Mouse (Mus musculus): ENCODE data around the gene Igf2. TPM values are rescaled to one million over a fixed set of nuclear protein-coding genes. Genes with fewer than 3 reads are reported as not detected.

The Igf2 gene
- polyA plus RNA-seq, 1 experiment: 4.3 TPM

GRCm38 (mm10) chr7:142655633-142656032, 11.0 kb downstream of the Igf2 start:
- peak overlapping the region; percentile 18 for H3K4me3 ChIP-seq (replicated peaks)
- H3K36me3 ChIP-seq (ENCODE audit: control insufficient read depth): no peaks in the 10 kb centered on the region; the same call in 1 of the 2 replicates
- no peaks in the 10 kb centered on the region; the same call in 1 of the 2 replicates for H3K9me3 ChIP-seq (ENCODE audit: control insufficient read depth, low read length)
- TF ChIP-seq GATA1 (IDR thresholded peaks at IDR 0.05; ENCODE audit: low read length): no peak
- no peak for TF ChIP-seq TAL1 (IDR thresholded peaks at IDR 0.05; ENCODE audit: low read length)
- peaks cover 75% of the 10 kb centered on the region for H3K27me3 ChIP-seq (ENCODE audit: control insufficient read depth)
- peaks cover 4% of the 10 kb centered on the region; the same call in 1 of the 2 replicates for H3K4me1 ChIP-seq (ENCODE audit: control insufficient read depth)

DNA sequence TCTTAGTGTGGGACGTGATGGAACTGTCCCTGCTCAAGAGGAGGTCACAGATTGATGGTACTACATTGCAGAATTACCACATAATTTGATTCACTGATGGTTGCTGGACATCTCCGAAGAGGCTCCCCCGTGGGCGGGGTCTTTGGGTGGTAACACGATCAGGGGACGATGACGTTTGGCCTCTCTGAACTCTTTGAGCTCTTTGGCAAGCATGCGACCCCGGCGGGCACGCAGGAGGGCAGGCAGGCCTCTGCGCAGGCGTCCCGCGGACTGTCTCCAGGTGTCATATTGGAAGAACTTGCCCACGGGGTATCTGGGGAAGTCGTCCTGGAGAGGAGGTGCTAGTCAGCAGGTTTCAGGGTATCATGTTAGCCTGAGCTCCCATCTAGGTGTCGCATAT, 12.9 kb downstream of the Igf2 start:
- Histone ChIP-seq H3K27me3 (ENCODE audit: control insufficient read depth) (peaks cover 56% of the 10 kb centered on the region), H3K9me3 (ENCODE audit: control insufficient read depth, low read length) (no peaks in the 10 kb centered on the region), H3K4me3 (replicated peaks) (no peak overlapping the region), H3K36me3 (ENCODE audit: control insufficient read depth) (no peaks in the 10 kb centered on the region; the same call in 1 of the 2 replicates), H3K4me1 (ENCODE audit: control insufficient read depth) (0 out of 2 replicates have a peak, but pooled peaks cover under 1% of the 10 kb centered on the region)
- TF ChIP-seq GATA1 (IDR thresholded peaks at IDR 0.05; ENCODE audit: low read length) (no peak), TAL1 (IDR thresholded peaks at IDR 0.05; ENCODE audit: low read length) (no peak)

DNA sequence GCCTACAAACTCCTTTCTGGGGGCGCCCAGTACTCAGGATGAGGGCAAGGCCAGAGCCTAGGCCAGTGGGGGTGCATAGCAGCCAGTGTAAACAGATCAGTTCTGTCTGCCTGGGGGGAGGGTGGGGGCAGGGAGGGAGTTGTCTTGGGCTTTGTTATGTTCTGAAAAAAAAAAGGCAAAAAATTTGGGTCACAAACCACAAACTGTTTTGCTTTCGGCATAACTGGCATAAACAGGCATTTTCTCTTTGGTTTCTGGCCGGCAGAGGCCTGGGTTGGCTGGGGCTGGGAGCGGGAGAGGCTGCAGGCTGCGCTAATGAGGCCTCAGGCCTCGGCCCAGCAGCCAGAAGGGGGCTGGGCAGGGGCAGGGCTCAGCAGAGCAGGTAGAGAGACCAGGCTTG, 19.9 kb downstream of the Igf2 start:
- no peaks in the 10 kb centered on the region; the same call in 1 of the 2 replicates for H3K9me3 ChIP-seq (ENCODE audit: control insufficient read depth, low read length)
- H3K27me3 ChIP-seq (ENCODE audit: control insufficient read depth): no peaks in the 10 kb centered on the region
- no peak overlapping the region for H3K4me3 ChIP-seq (replicated peaks)
- TF ChIP-seq TAL1 (IDR thresholded peaks at IDR 0.05; ENCODE audit: low read length): no peak
- TF ChIP-seq GATA1 (IDR thresholded peaks at IDR 0.05; ENCODE audit: low read length): no peak
- no peaks in the 10 kb centered on the region for H3K36me3 ChIP-seq (ENCODE audit: control insufficient read depth)
- peaks cover 14% of the 10 kb centered on the region for H3K4me1 ChIP-seq (ENCODE audit: control insufficient read depth)

- TF ChIP-seq GATA1 (IDR thresholded peaks at IDR 0.05; ENCODE audit: low read length): no peak
- no peak for TF ChIP-seq TAL1 (IDR thresholded peaks at IDR 0.05; ENCODE audit: low read length)
- no peaks in the 10 kb centered on the region; the same call in 1 of the 2 replicates for H3K9me3 ChIP-seq (ENCODE audit: control insufficient read depth, low read length)
- no peaks in the 10 kb centered on the region for H3K27me3 ChIP-seq (ENCODE audit: control insufficient read depth)
- no peak overlapping the region for H3K4me3 ChIP-seq (replicated peaks)
- H3K4me1 ChIP-seq (ENCODE audit: control insufficient read depth): peaks cover 14% of the 10 kb centered on the region
- H3K36me3 ChIP-seq (ENCODE audit: control insufficient read depth): no peaks in the 10 kb centered on the region
Measured at GRCm38 (mm10) chr7:142645045-142645444, 21.6 kb downstream of the Igf2 start.

DNA sequence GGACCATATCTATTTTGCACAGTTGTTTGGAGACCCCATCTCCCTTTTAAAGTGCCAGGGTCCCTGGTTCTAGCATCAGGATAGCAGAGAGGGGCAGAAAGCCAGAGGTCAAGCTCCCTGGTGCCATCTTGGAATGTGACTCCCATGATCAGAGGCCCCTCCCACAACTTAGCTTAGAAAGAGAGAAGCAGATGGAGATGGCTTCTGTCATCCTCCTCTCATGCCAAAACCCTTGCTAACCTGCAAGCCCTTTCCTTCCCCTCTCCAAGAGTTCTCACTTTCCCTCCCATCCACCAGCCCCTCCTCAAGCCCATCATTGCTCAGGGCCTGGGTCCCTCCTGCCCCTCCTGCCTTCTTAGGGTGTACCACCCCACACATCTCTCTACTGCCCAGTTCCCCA, 30.4 kb downstream of the Igf2 start:
- Histone ChIP-seq H3K4me1 (ENCODE audit: control insufficient read depth) (no peaks in the 10 kb centered on the region), H3K36me3 (ENCODE audit: control insufficient read depth) (no peaks in the 10 kb centered on the region), H3K27me3 (ENCODE audit: control insufficient read depth) (peaks cover 7% of the 10 kb centered on the region), H3K9me3 (ENCODE audit: control insufficient read depth, low read length) (no peaks in the 10 kb centered on the region), H3K4me3 (replicated peaks) (no peak overlapping the region)
- TF ChIP-seq GATA1 (IDR thresholded peaks at IDR 0.05; ENCODE audit: low read length): no peak
- no peak for TF ChIP-seq TAL1 (IDR thresholded peaks at IDR 0.05; ENCODE audit: low read length)

GRCm38 (mm10) chr7:142630691-142631090, 35.9 kb downstream of the Igf2 start:
- Histone ChIP-seq H3K27me3 (ENCODE audit: control insufficient read depth) (peaks cover 7% of the 10 kb centered on the region), H3K36me3 (ENCODE audit: control insufficient read depth) (no peaks in the 10 kb centered on the region), H3K4me3 (replicated peaks) (no peak overlapping the region), H3K4me1 (ENCODE audit: control insufficient read depth) (no peaks in the 10 kb centered on the region), H3K9me3 (ENCODE audit: control insufficient read depth, low read length) (no peaks in the 10 kb centered on the region)
- TF ChIP-seq GATA1 (IDR thresholded peaks at IDR 0.05; ENCODE audit: low read length) (no peak), TAL1 (IDR thresholded peaks at IDR 0.05; ENCODE audit: low read length) (no peak)

DNA sequence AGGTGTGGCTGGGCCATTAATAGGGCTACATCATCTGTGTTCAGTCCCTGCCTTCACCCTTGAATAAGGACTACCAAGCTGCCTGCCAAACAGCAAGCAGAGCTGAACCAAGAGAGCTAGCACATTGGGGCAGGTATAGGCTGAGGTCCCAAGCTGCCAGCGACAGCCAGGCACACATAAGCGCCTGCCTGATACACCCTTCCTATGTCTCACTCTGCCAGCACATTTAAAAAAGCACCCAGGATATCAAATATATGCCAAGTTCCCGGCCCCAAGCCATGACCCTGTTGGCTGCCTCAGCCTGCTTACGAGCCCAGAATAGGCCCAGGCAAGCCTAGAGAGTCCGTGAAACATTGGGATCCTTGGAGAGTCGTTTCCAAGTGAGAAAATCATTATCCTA, 36.8 kb downstream of the Igf2 start:
- H3K36me3 ChIP-seq (ENCODE audit: control insufficient read depth): no peaks in the 10 kb centered on the region
- no peak for TF ChIP-seq GATA1 (IDR thresholded peaks at IDR 0.05; ENCODE audit: low read length)
- TF ChIP-seq TAL1 (IDR thresholded peaks at IDR 0.05; ENCODE audit: low read length): no peak
- no peaks in the 10 kb centered on the region for H3K9me3 ChIP-seq (ENCODE audit: control insufficient read depth, low read length)
- peaks cover 7% of the 10 kb centered on the region for H3K27me3 ChIP-seq (ENCODE audit: control insufficient read depth)
- no peaks in the 10 kb centered on the region for H3K4me1 ChIP-seq (ENCODE audit: control insufficient read depth)
- no peak overlapping the region for H3K4me3 ChIP-seq (replicated peaks)

DNA sequence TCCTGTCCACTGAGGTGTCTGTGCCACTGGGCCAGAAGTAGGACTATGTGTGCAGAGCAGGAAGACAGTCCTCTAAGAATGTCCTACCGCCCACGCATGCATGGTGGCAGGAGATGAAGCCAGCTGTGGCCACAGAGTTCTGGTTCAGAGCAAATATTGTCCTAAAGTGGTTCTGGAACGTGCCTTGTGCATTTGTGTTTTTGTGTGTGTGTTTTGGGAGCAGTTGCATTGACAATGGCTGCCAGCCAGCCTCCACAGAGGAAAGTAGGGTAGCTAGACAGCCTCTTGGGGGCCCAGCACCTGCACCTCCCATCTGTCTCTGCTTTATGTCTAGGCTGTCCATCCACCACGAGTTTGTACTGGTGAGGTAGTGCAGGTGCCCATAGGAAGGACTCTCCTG, 44.4 kb downstream of the Igf2 start:
- Histone ChIP-seq H3K27me3 (ENCODE audit: control insufficient read depth) (0 out of 2 replicates have a peak, but pooled peaks cover 6% of the 10 kb centered on the region), H3K9me3 (ENCODE audit: control insufficient read depth, low read length) (no peaks in the 10 kb centered on the region), H3K4me1 (ENCODE audit: control insufficient read depth) (no peaks in the 10 kb centered on the region), H3K36me3 (ENCODE audit: control insufficient read depth) (no peaks in the 10 kb centered on the region), H3K4me3 (replicated peaks) (no peak overlapping the region)
- no peak for TF ChIP-seq TAL1 (IDR thresholded peaks at IDR 0.05; ENCODE audit: low read length)
- no peak for TF ChIP-seq GATA1 (IDR thresholded peaks at IDR 0.05; ENCODE audit: low read length)

GRCm38 (mm10) chr7:142613077-142613476, 53.5 kb downstream of the Igf2 start:
- Histone ChIP-seq H3K4me1 (ENCODE audit: control insufficient read depth) (peaks cover 25% of the 10 kb centered on the region), H3K36me3 (ENCODE audit: control insufficient read depth) (no peaks in the 10 kb centered on the region), H3K27me3 (ENCODE audit: control insufficient read depth) (peaks cover 9% of the 10 kb centered on the region), H3K4me3 (replicated peaks) (no peak overlapping the region), H3K9me3 (ENCODE audit: control insufficient read depth, low read length) (no peaks in the 10 kb centered on the region)
- TF ChIP-seq TAL1 (IDR thresholded peaks at IDR 0.05; ENCODE audit: low read length) (no peak), GATA1 (IDR thresholded peaks at IDR 0.05; ENCODE audit: low read length) (no peak)

All from erythroblast, embryonic 14.5 days (primary cell).